Mouse (Mus musculus) MEL (cell line): ENCODE results near the gene Nptxr.

Source experiments
- BHLHE40 ChIP-seq: IDR thresholded peaks from 2 replicates; pipeline ENCODE4 v1.6.1; 2012; ENCODE audit warnings: low read depth, mild to moderate bottlenecking, inconsistent platforms, low read length, improper control_type of control experiment, borderline replicate concordance
- CTCF ChIP-seq, 3 experiments: IDR thresholded peaks in 2 of 3; conservative IDR thresholded peaks in 1 of 3; 2 replicates each; pipeline ENCODE4 v1.5.1; 2011 to 2012; ENCODE audit warnings: low read length in 3 of 3, low read depth in 2 of 3, mild to moderate bottlenecking in 2 of 3, improper control_type of control experiment in 1 of 3, inconsistent platforms in 1 of 3, mixed read lengths in 1 of 3, moderate library complexity in 1 of 3; ENCODE audit not compliant: control insufficient read depth in 1 of 3, insufficient read depth in 1 of 3, poor library complexity in 1 of 3, severe bottlenecking in 1 of 3
- E2F4 ChIP-seq: IDR thresholded peaks from 2 replicates; pipeline ENCODE4 v1.6.1; 2011; ENCODE audit warnings: low read depth, low read length, improper control_type of control experiment, borderline replicate concordance
- ELF1 ChIP-seq: IDR thresholded peaks from 2 replicates; pipeline ENCODE4 v1.6.1; 2014; ENCODE audit warnings: low read depth, mild to moderate bottlenecking, inconsistent platforms, low read length, improper control_type of control experiment, moderate library complexity
- EP300 ChIP-seq, 2 experiments: IDR thresholded peaks; 2 replicates each; pipeline ENCODE4 v1.6.1; 2011; ENCODE audit warnings: improper control_type of control experiment in 2 of 2, low read length in 2 of 2, low read depth in 1 of 2, mild to moderate bottlenecking in 1 of 2
- GATA1 ChIP-seq: IDR thresholded peaks from 2 replicates; pipeline ENCODE4 v1.6.1; 2011; ENCODE audit warnings: low read depth, low read length, improper control_type of control experiment
- JUND ChIP-seq: IDR thresholded peaks from 2 replicates; pipeline ENCODE4 v1.6.1; 2011; ENCODE audit warnings: low read depth, mild to moderate bottlenecking, improper control_type of control experiment, low read length
- MXI1 ChIP-seq: IDR thresholded peaks from 2 replicates; pipeline ENCODE4 v1.6.1; 2011; ENCODE audit warnings: mild to moderate bottlenecking, low read depth, low read length, improper control_type of control experiment
- POLR2A ChIP-seq, 2 experiments: IDR thresholded peaks; 2 replicates each; pipeline ENCODE4 v1.6.1; 2011 to 2012; ENCODE audit warnings: low read length in 2 of 2, mild to moderate bottlenecking in 2 of 2, control low read depth in 1 of 2, improper control_type of control experiment in 1 of 2, low read depth in 1 of 2, moderate library complexity in 1 of 2; ENCODE audit not compliant: control insufficient read depth in 1 of 2, insufficient read depth in 1 of 2, poor library complexity in 1 of 2
- RCOR1 ChIP-seq: IDR thresholded peaks from 2 replicates; pipeline ENCODE4 v1.6.1; 2012; ENCODE audit warnings: low read depth, mild to moderate bottlenecking, inconsistent platforms, low read length, improper control_type of control experiment
- TAL1 ChIP-seq: IDR thresholded peaks from 2 replicates; pipeline ENCODE4 v1.6.1; 2012; ENCODE audit warnings: mild to moderate bottlenecking, inconsistent platforms, low read length, moderate library complexity, mixed read lengths
- UBTF ChIP-seq: IDR thresholded peaks from 2 replicates; pipeline ENCODE4 v1.6.1; 2012; ENCODE audit warnings: low read depth, mild to moderate bottlenecking, inconsistent platforms, low read length, improper control_type of control experiment, moderate library complexity, borderline replicate concordance; ENCODE audit not compliant: insufficient read depth
- USF2 ChIP-seq, 2 experiments: IDR thresholded peaks; 2 replicates each; pipeline ENCODE4 v1.6.1; 2011 to 2012; ENCODE audit warnings: improper control_type of control experiment in 2 of 2, low read length in 2 of 2, borderline replicate concordance in 1 of 2, inconsistent platforms in 1 of 2, low read depth in 1 of 2, mild to moderate bottlenecking in 1 of 2; ENCODE audit not compliant: insufficient read depth in 1 of 2
- ZNF384 ChIP-seq: IDR thresholded peaks from 2 replicates; pipeline ENCODE4 v1.6.1; 2012; ENCODE audit warnings: low read depth, mild to moderate bottlenecking, inconsistent platforms, low read length, improper control_type of control experiment

DNA sequence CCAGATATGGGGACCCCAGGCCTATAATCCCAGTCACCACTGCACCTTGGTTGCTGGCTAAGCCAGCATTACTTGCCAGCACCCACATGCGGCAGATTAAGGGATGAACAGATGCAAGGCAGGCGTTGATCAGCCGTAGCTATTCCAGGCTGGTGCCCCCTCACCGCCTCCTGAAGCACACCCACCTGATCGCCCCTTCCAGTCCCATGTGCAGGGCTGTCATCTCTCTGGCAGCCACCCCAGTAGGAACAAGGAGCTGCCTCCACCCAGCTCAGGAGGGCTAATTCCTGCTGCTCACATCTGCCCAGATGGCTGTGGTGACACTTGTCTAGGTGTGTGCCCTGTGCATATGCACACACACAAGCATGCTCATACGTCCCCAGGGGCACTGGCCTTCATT is 43.6 kb downstream of the Nptxr start:
- TF ChIP-seq E2F4 (no peak), GATA1 (no peak), MXI1 (no peak), ZNF384 (no peak), POLR2A (IDR thresholded peaks at IDR 0.05; ENCODE audit: control insufficient read depth in 1 of 2, insufficient read depth in 1 of 2, low read depth in 1 of 2, low read length in 2 of 2, poor library complexity in 1 of 2) (no peak), EP300 (IDR thresholded peaks at IDR 0.05; ENCODE audit: low read depth in 1 of 2, low read length in 2 of 2) (no peak), CTCF (IDR thresholded peaks at IDR 0.05 in 2 of 3, conservative IDR thresholded peaks at IDR 0.05 in 1 of 3; ENCODE audit: control insufficient read depth in 1 of 3, insufficient read depth in 1 of 3, low read depth in 2 of 3, low read length in 3 of 3, poor library complexity in 1 of 3, severe bottlenecking in 1 of 3) (no peak), JUND (no peak), USF2 (IDR thresholded peaks at IDR 0.05; ENCODE audit: borderline replicate concordance in 1 of 2, insufficient read depth in 1 of 2, low read depth in 1 of 2, low read length in 2 of 2) (no peak), TAL1 (no peak), RCOR1 (no peak), BHLHE40 (no peak), UBTF (no peak), ELF1 (no peak)
